Mouse (Mus musculus): Measurements from ENCODE around the gene Hs1bp3.
A peak's percentile ranks its signal among the peaks of the same experiment; 100 is the strongest.

GRCm38 (mm10) chr12:8306432-8306831 is 6.8 kb upstream of the Hs1bp3 start:
- peak; percentile 70 for TF ChIP-seq CTCF (IDR thresholded peaks at IDR 0.05; ENCODE audit: control insufficient read depth, insufficient read depth, insufficient read length)
- TF ChIP-seq MAX (IDR thresholded peaks at IDR 0.05) = no peak
- TF ChIP-seq USF1 (IDR thresholded peaks at IDR 0.05; ENCODE audit: low read depth) = no peak
- no peak for TF ChIP-seq MYOD1 (IDR thresholded peaks at IDR 0.05; ENCODE audit: control insufficient read depth, insufficient read length, low read depth)
- TF ChIP-seq CEBPB (IDR thresholded peaks at IDR 0.05; ENCODE audit: low read depth) = no peak
